Mouse (Mus musculus): Measurements from ENCODE around the gene Plppr3. TPM values are rescaled to one million over a fixed set of nuclear protein-coding genes. Genes with fewer than 3 reads are reported as not detected.

Plppr3 gene
- polyA plus RNA-seq, 1 experiment from 2014 or later: 5.1 TPM

GRCm38 (mm10) chr10:79840091-79840490 is 34.3 kb downstream of the Plppr3 start:
- Histone ChIP-seq H3K9me3 (replicated peaks; ENCODE audit: control insufficient read depth, low read length) (no peaks in the 10 kb centered on the region), H3K27me3 (ENCODE audit: control insufficient read depth, insufficient read depth, low read depth, low read length) (no peaks in the 10 kb centered on the region), H3K27ac (ENCODE audit: low read length) (no peak overlapping the region), H3K9ac (ENCODE audit: low read depth, low read length) (no peak overlapping the region), H3K4me2 (ENCODE audit: low read depth, low read length) (no peak overlapping the region), H3K36me3 (ENCODE audit: control insufficient read depth, insufficient read depth) (no peaks in the 10 kb centered on the region), H3K4me3 (ENCODE audit: low read depth, low read length) (no peak overlapping the region), H3K4me1 (ENCODE audit: control insufficient read depth, low read depth, low read length) (peaks cover 5% of the 10 kb centered on the region)
- ATAC-seq (ENCODE audit: low read depth): no peak
- WGBS (ENCODE audit: insufficient replicate concordance): 60% methylated on average over 3 of the region's 3 CpGs

DNA sequence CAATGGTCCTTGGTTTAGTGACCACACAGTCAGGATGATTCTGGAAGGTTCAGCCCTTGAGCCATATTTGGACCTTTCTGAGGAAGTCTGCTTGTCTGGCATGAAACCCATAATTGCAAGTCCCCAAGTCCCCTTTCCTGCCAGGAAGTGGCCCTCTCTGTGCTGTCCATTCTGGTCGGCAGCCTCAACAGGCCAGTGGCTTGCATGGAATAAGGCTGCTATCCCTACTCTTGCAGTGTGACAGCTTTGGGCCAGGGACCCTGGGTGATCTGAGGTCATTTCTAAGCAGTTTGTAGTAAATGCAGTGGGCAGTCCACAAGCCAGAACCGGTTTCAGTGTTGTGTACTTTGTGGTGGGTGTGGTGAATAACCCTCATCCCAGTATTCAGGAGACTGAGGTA is 36.3 kb downstream of the Plppr3 start:
- H3K36me3 ChIP-seq (ENCODE audit: control insufficient read depth, insufficient read depth): no peaks in the 10 kb centered on the region
- H3K4me1 ChIP-seq (ENCODE audit: control insufficient read depth, low read depth, low read length): peaks cover 5% of the 10 kb centered on the region
- H3K27ac ChIP-seq (ENCODE audit: low read length): no peak overlapping the region
- WGBS (ENCODE audit: insufficient replicate concordance): 22% methylated on average over 2 of the region's 2 CpGs
- H3K9ac ChIP-seq (ENCODE audit: low read depth, low read length): no peak overlapping the region
- H3K27me3 ChIP-seq (ENCODE audit: control insufficient read depth, insufficient read depth, low read depth, low read length): no peaks in the 10 kb centered on the region
- no peaks in the 10 kb centered on the region for H3K9me3 ChIP-seq (replicated peaks; ENCODE audit: control insufficient read depth, low read length)
- no peak overlapping the region for H3K4me3 ChIP-seq (ENCODE audit: low read depth, low read length)
- H3K4me2 ChIP-seq (ENCODE audit: low read depth, low read length): no peak overlapping the region
- ATAC-seq (ENCODE audit: low read depth): no peak

DNA sequence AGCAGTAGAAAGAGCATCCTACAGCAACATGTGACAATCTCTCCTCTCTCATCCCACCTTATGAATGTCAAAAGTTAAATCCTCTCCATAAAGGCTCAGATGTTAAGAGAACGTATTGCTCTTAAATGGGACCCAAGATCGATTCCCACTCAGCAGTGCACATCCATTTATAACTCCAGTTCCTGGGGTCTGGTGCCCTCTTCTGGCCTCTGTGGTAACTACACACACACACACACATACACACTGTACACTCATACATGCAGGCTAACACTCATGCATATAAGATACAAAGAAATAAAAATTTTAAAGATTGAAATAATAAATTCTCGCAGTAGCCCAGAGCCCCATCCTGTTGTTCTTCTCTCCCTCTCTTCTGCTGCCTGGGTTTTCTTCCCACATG is 37.5 kb downstream of the Plppr3 start:
- no peaks in the 10 kb centered on the region for H3K9me3 ChIP-seq (replicated peaks; ENCODE audit: control insufficient read depth, low read length)
- H3K4me2 ChIP-seq (ENCODE audit: low read depth, low read length): no peak overlapping the region
- ATAC-seq (ENCODE audit: low read depth): no peak
- no peak overlapping the region for H3K27ac ChIP-seq (ENCODE audit: low read length)
- H3K9ac ChIP-seq (ENCODE audit: low read depth, low read length): no peak overlapping the region
- no peaks in the 10 kb centered on the region for H3K27me3 ChIP-seq (ENCODE audit: control insufficient read depth, insufficient read depth, low read depth, low read length)
- no peaks in the 10 kb centered on the region for H3K36me3 ChIP-seq (ENCODE audit: control insufficient read depth, insufficient read depth)
- H3K4me1 ChIP-seq (ENCODE audit: control insufficient read depth, low read depth, low read length): peaks cover 5% of the 10 kb centered on the region
- no peak overlapping the region for H3K4me3 ChIP-seq (ENCODE audit: low read depth, low read length)
- 79% methylated on average over 3 of the region's 3 CpGs for WGBS (ENCODE audit: insufficient replicate concordance)

GRCm38 (mm10) chr10:79834769-79835398 is 39.5 kb downstream of the Plppr3 start:
- 25% methylated on average over 9 of the region's 9 CpGs for WGBS (ENCODE audit: insufficient replicate concordance)
- no peak overlapping the region for H3K4me2 ChIP-seq (ENCODE audit: low read depth, low read length)
- no peaks in the 10 kb centered on the region for H3K9me3 ChIP-seq (replicated peaks; ENCODE audit: control insufficient read depth, low read length)
- H3K4me1 ChIP-seq (ENCODE audit: control insufficient read depth, low read depth, low read length): no peaks in the 10 kb centered on the region
- H3K36me3 ChIP-seq (ENCODE audit: control insufficient read depth, insufficient read depth): no peaks in the 10 kb centered on the region
- 0 out of 2 replicates have a peak, but pooled peaks have one; percentile 16 for ATAC-seq (ENCODE audit: low read depth)
- no peak overlapping the region for H3K9ac ChIP-seq (ENCODE audit: low read depth, low read length)
- H3K4me3 ChIP-seq (ENCODE audit: low read depth, low read length): no peak overlapping the region
- H3K27me3 ChIP-seq (ENCODE audit: control insufficient read depth, insufficient read depth, low read depth, low read length): no peaks in the 10 kb centered on the region
- no peak overlapping the region for H3K27ac ChIP-seq (ENCODE audit: low read length)

- ATAC-seq (ENCODE audit: low read depth): no peak
Measured at GRCm38 (mm10) chr10:79832786-79833181, 41.6 kb downstream of the Plppr3 start.

GRCm38 (mm10) chr10:79832026-79832785 is 42.2 kb downstream of the Plppr3 start:
- no peaks in the 10 kb centered on the region for H3K36me3 ChIP-seq (ENCODE audit: control insufficient read depth, insufficient read depth)
- no peak for ATAC-seq (ENCODE audit: low read depth)
- H3K4me3 ChIP-seq (ENCODE audit: low read depth, low read length): no peak overlapping the region
- 34% methylated on average over 7 of the region's 7 CpGs for WGBS (ENCODE audit: insufficient replicate concordance)
- no peak overlapping the region for H3K4me2 ChIP-seq (ENCODE audit: low read depth, low read length)
- H3K27ac ChIP-seq (ENCODE audit: low read length): no peak overlapping the region
- H3K9me3 ChIP-seq (replicated peaks; ENCODE audit: control insufficient read depth, low read length): no peaks in the 10 kb centered on the region
- no peaks in the 10 kb centered on the region for H3K27me3 ChIP-seq (ENCODE audit: control insufficient read depth, insufficient read depth, low read depth, low read length)
- no peaks in the 10 kb centered on the region for H3K4me1 ChIP-seq (ENCODE audit: control insufficient read depth, low read depth, low read length)
- H3K9ac ChIP-seq (ENCODE audit: low read depth, low read length): no peak overlapping the region

More at GRCm38 (mm10) chr10:79832786-79833181, 41.6 kb downstream of the Plppr3 start:
- Histone ChIP-seq H3K27me3 (ENCODE audit: control insufficient read depth, insufficient read depth, low read depth, low read length) (no peaks in the 10 kb centered on the region), H3K9ac (ENCODE audit: low read depth, low read length) (no peak overlapping the region), H3K36me3 (ENCODE audit: control insufficient read depth, insufficient read depth) (no peaks in the 10 kb centered on the region), H3K4me1 (ENCODE audit: control insufficient read depth, low read depth, low read length) (no peaks in the 10 kb centered on the region), H3K27ac (ENCODE audit: low read length) (no peak overlapping the region), H3K4me2 (ENCODE audit: low read depth, low read length) (no peak overlapping the region), H3K4me3 (ENCODE audit: low read depth, low read length) (no peak overlapping the region), H3K9me3 (replicated peaks; ENCODE audit: control insufficient read depth, low read length) (no peaks in the 10 kb centered on the region)
- WGBS (ENCODE audit: insufficient replicate concordance): 40% methylated on average over 9 of the region's 9 CpGs

DNA sequence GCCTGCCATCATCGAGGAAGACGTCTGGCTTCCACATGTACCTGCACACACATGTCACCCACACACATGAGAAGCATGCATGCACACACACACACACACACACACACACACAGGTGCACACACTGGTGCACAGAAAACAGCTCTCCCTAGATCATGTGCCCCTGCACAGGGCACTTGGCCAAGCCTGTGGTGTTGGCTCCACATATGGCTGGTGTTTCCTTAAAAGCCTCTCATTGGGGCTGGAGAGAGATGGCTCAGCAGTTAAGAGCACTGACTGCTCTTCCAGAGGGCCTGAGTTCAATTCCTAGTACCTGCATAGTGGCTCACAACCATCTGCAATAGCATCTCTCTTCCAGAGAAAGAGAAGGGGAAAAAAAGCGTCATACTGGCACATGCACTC is 42.9 kb downstream of the Plppr3 start:
- no peaks in the 10 kb centered on the region for H3K4me1 ChIP-seq (ENCODE audit: control insufficient read depth, low read depth, low read length)
- H3K9ac ChIP-seq (ENCODE audit: low read depth, low read length): no peak overlapping the region
- no peaks in the 10 kb centered on the region for H3K27me3 ChIP-seq (ENCODE audit: control insufficient read depth, insufficient read depth, low read depth, low read length)
- H3K36me3 ChIP-seq (ENCODE audit: control insufficient read depth, insufficient read depth): no peaks in the 10 kb centered on the region
- H3K4me2 ChIP-seq (ENCODE audit: low read depth, low read length): no peak overlapping the region
- ATAC-seq (ENCODE audit: low read depth): no peak
- no peak overlapping the region for H3K27ac ChIP-seq (ENCODE audit: low read length)
- H3K4me3 ChIP-seq (ENCODE audit: low read depth, low read length): no peak overlapping the region
- 61% methylated on average over 3 of the region's 3 CpGs for WGBS (ENCODE audit: insufficient replicate concordance)
- H3K9me3 ChIP-seq (replicated peaks; ENCODE audit: control insufficient read depth, low read length): no peaks in the 10 kb centered on the region

DNA sequence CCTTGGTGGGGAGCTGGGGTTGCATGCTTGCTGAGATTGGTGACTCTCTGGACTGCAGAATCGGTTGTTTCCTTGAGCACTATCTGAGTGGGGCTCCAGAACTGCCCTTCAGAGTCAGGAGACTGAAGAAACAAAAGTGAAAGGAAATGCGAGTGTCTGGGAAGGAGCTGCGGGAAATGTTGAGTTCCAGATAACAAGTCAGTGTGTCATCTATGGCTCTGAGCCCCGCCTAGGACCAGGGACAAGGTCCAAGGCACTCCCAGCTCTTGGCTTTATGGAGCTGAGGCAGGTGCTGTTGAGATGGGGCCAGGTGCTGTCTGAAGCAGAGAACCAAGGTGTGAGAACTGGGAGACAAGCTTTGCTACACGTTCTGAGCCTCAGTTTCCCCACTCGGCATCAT is 50.0 kb downstream of the Plppr3 start:
- no peaks in the 10 kb centered on the region for H3K36me3 ChIP-seq (ENCODE audit: control insufficient read depth, insufficient read depth)
- H3K9ac ChIP-seq (ENCODE audit: low read depth, low read length): no peak overlapping the region
- no peaks in the 10 kb centered on the region for H3K9me3 ChIP-seq (replicated peaks; ENCODE audit: control insufficient read depth, low read length)
- peak overlapping the region; percentile 17; the same call in 1 of the 2 replicates for H3K4me2 ChIP-seq (ENCODE audit: low read depth, low read length)
- peaks cover 4% of the 10 kb centered on the region for H3K4me1 ChIP-seq (ENCODE audit: control insufficient read depth, low read depth, low read length)
- no peaks in the 10 kb centered on the region for H3K27me3 ChIP-seq (ENCODE audit: control insufficient read depth, insufficient read depth, low read depth, low read length)
- no peak for ATAC-seq (ENCODE audit: low read depth)
- H3K4me3 ChIP-seq (ENCODE audit: low read depth, low read length): no peak overlapping the region
- WGBS (ENCODE audit: insufficient replicate concordance): 24% methylated on average over 6 of the region's 6 CpGs
- no peak overlapping the region for H3K27ac ChIP-seq (ENCODE audit: low read length)

DNA sequence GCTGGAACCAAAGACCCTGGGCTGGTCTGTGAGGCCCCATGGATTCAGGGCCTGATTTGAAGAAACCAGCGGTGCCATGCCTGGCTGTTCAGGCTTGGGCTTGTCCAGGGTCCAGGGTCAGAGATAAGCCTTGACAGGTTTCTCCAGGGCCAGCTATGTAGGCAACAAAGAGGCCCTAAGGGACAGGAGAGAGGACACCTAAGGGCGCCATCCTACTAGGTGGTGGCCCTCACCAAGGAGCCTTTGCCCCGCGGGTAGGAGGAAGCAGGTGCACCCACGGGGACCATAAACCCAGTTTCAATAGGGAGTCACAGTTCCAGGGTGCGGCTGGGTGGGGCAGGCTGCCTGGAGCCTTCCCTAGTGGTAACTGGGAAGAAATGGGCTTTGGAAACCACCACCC is 51.4 kb downstream of the Plppr3 start:
- H3K9me3 ChIP-seq (replicated peaks; ENCODE audit: control insufficient read depth, low read length): no peaks in the 10 kb centered on the region
- H3K4me1 ChIP-seq (ENCODE audit: control insufficient read depth, low read depth, low read length): peaks cover 4% of the 10 kb centered on the region
- no peaks in the 10 kb centered on the region for H3K27me3 ChIP-seq (ENCODE audit: control insufficient read depth, insufficient read depth, low read depth, low read length)
- no peak overlapping the region for H3K4me3 ChIP-seq (ENCODE audit: low read depth, low read length)
- no peaks in the 10 kb centered on the region for H3K36me3 ChIP-seq (ENCODE audit: control insufficient read depth, insufficient read depth)
- H3K4me2 ChIP-seq (ENCODE audit: low read depth, low read length): no peak overlapping the region
- no peak for ATAC-seq (ENCODE audit: low read depth)
- WGBS (ENCODE audit: insufficient replicate concordance): 63% methylated on average over 6 of the region's 6 CpGs
- H3K27ac ChIP-seq (ENCODE audit: low read length): no peak overlapping the region
- H3K9ac ChIP-seq (ENCODE audit: low read depth, low read length): no peak overlapping the region
